Mouse (Mus musculus) heart, adult 8-10 months (tissue): ENCODE results near the gene C1rb. TPM values are rescaled to one million over a fixed set of nuclear protein-coding genes. Genes with fewer than 3 reads are reported as not detected.
"Not testable (repeated sequence)": the region's sequence is repeated elsewhere in the genome, so short reads cannot be mapped to it uniquely, and the experiment has no call there.

Experiments used
- DNase-seq: peaks from one replicate; pipeline ENCODE4 v3.0.0; 2022; ENCODE audit warnings: low spot score
- total RNA-seq, 4 experiments: library from RNA; stranded (reverse); gene quantifications; 2 replicates each; pipeline ENCODE4 v1.2.4; 2022

C1rb gene
- total RNA-seq, 4 experiments from 2014 or later = 1.3 to 3.0 (median 1.7) TPM

DNA sequence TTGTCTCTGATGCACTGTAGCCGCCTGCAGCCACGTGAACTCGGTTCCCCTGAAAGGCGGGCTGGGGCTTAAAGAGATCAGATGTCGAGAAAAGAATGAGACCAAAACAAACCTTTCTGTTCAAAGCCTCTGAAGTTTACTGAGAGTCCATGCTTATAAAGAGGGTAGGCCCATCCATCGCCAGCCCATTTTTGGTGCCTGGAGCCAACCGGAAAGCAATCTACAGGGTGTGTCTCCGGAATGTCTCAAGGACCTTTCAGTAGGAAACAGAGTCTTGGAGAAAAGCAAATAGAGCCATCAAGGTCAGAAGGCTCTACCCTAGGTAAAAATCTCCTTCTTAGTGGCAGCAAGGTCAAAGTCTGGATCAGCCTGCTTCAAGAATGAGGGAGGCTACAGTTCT is 23.0 kb downstream of the C1rb start:
- DNase-seq = no peak

DNA sequence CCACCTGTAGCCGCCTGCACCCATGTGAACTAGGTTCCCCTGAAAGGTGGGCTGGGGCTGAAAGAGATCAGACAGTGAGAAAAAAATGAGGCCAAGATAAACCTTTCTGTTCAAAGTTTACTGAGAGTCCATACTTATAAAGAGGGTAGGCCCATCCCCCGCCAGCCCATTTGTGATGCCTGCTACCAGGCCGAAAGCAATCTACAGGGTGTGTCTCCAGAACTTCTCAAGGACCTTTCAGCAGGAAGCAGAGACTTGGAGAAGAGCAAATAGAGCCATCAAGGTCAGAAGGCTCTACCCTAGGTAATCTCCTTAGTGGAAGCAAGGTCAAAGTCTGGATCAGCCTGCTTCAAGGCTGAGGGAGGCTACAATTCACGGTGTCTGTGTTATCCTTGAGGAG is 31.9 kb downstream of the C1rb start:
- no peak for DNase-seq

GRCm38 (mm10) chr6:124625612-124626011 is 55.5 kb downstream of the C1rb start:
- no peak for DNase-seq

DNA sequence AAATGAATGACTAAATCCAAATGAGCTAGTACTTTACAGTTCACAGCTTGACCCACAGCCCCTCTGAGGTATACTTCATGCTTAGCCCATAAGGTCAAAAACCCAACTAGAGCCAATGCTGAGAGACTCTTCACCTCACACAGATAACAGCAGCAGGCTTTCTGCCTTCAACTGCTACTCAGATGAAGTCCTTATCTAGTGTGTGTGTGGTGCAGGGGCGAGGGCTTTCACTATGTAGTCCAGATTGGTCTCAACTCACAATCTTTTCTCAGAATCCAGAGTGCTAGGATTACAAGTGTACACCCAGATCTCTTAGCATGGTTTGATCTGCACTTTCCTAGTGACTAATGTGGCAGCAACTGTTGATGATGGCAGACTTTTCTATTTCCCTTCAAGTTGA is 56.1 kb downstream of the C1rb start:
- DNase-seq = not testable (repeated sequence)

DNA sequence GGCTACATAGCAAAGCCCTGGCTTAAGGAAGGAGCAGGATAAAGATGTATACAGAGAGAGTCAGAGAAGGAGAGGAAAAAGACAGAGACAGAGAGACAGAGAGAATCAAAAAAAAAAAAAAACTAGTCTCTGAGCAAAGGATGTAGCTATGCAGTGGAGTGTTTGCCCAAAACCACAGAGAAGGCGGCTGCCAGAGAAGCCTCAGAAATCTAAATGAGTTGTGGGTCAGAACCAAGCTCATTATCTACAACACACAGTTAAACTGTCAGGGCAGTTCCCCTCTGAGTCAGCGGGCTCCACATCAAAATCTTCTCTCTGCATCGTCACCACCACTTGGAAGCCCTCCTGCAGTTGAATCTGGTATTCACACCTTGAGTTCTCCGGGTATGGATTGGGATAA is 60.7 kb downstream of the C1rb start:
- no peak for DNase-seq

Other genes starting within 250 kb of the C1rb start
- gene Pex5, start 155.2 kb upstream of the C1rb start, total RNA-seq = 10 to 100 TPM; 21.3 to 25.4 (median 23.6) TPM
- gene Clstn3, start 105.5 kb upstream of the C1rb start, total RNA-seq = 1 to 10 TPM in 1 of 4 experiments, under 1 TPM in 3; 0.24 to 1.4 (median 0.56) TPM
- gene C1rl, start 77.2 kb upstream of the C1rb start, total RNA-seq = 1 to 10 TPM; 1.1 to 2.1 (median 1.9) TPM
- 10 to 100 TPM; 11.2 to 14.1 (median 13.0) TPM for gene C1ra, start 57.9 kb upstream of the C1rb start, total RNA-seq
- 10 to 100 TPM; 21.5 to 26.8 (median 24.0) TPM for gene C1s1, start 27.9 kb upstream of the C1rb start, total RNA-seq
- under 1 TPM; 0.28 to 0.65 (median 0.48) TPM for gene C1s2, start 65.8 kb downstream of the C1rb start, total RNA-seq
- 10 to 100 TPM; 38.8 to 39.9 (median 39.1) TPM for gene Lpcat3, start 92.7 kb downstream of the C1rb start, total RNA-seq
- 10 to 100 TPM; 64.4 to 81.5 (median 73.0) TPM for gene Emg1, start 141.9 kb downstream of the C1rb start, total RNA-seq
- 100 to 1,000 TPM; 251 to 296 (median 279) TPM for gene Phb2, start 142.0 kb downstream of the C1rb start, total RNA-seq
- gene Ptpn6, start 168.4 kb downstream of the C1rb start, total RNA-seq = 1 to 10 TPM; 2.0 to 5.7 (median 3.1) TPM
- gene Grcc10, start 171.1 kb downstream of the C1rb start, total RNA-seq = 100 to 1,000 TPM; 286 to 318 (median 310) TPM
- gene Gm45234, start 185.7 kb downstream of the C1rb start, total RNA-seq = under 1 TPM in 1 of 4 experiments, not detected in 3; 0.41 TPM
- gene Atn1, start 186.2 kb downstream of the C1rb start, total RNA-seq = 10 to 100 TPM; 40.9 to 48.2 (median 45.2) TPM
- gene Eno2, start 199.4 kb downstream of the C1rb start, total RNA-seq = 1 to 10 TPM; 3.2 to 6.1 (median 4.8) TPM
- 1 to 10 TPM in 1 of 4 experiments, under 1 TPM in 2, not detected in 1; 0.37 to 1.2 (median 0.41) TPM for gene Lrrc23, start 209.4 kb downstream of the C1rb start, total RNA-seq
- 1 to 10 TPM; 2.0 to 5.8 (median 3.2) TPM for gene Spsb2, start 238.4 kb downstream of the C1rb start, total RNA-seq
- 1,000 to 10,000 TPM in 1 of 4 experiments, 100 to 1,000 TPM in 3; 893 to 1,022 (median 969) TPM for gene Tpi1, start 244.0 kb downstream of the C1rb start, total RNA-seq